Mouse (Mus musculus) layer of hippocampus, adult 2 months (tissue): Measurements from ENCODE around the gene Ppm1a. TPM values are rescaled to one million over a fixed set of nuclear protein-coding genes. Genes with fewer than 3 reads are reported as not detected.

Experiments used
- DNase-seq, 2 experiments: peaks; one replicate each; pipeline ENCODE4 v3.0.0; 2022; ENCODE audit warnings: low spot score in 2 of 2
- H3K27ac ChIP-seq: fragments of 200-600 bp; 2 replicates; pipeline ENCODE4 v1.8.1; 2022
- H3K4me3 ChIP-seq: fragments of 200-600 bp; 2 replicates; pipeline ENCODE4 v1.8.1; 2022; ENCODE audit warnings: mild to moderate bottlenecking
- CTCF ChIP-seq: fragments of 200-600 bp; conservative IDR thresholded peaks from 2 replicates; pipeline ENCODE4 v1.8.1; 2022; ENCODE audit warnings: antibody characterized with exemption, mild to moderate bottlenecking, moderate library complexity
- total RNA-seq, 2 experiments: library from RNA; stranded (reverse); gene quantifications; 2 replicates each; pipeline ENCODE4 v1.2.3; 2021

The Ppm1a gene
- total RNA-seq, 2 experiments from 2014 or later, result 244 to 254 TPM

GRCm38 (mm10) chr12:72748341-72748740 is 8.9 kb upstream of the Ppm1a start:
- DNase-seq, result no peak
- H3K4me3 ChIP-seq, result no peak overlapping the region
- TF ChIP-seq CTCF, result no peak
- H3K27ac ChIP-seq, result no peak overlapping the region

GRCm38 (mm10) chr12:72748841-72749240 is 8.4 kb upstream of the Ppm1a start:
- TF ChIP-seq CTCF, result no peak
- no peak overlapping the region for H3K27ac ChIP-seq
- no peak for DNase-seq
- no peak overlapping the region for H3K4me3 ChIP-seq

GRCm38 (mm10) chr12:72749500-72749899 is 7.8 kb upstream of the Ppm1a start:
- Histone ChIP-seq H3K27ac (no peak overlapping the region), H3K4me3 (no peak overlapping the region)
- DNase-seq, result no peak
- no peak for TF ChIP-seq CTCF

GRCm38 (mm10) chr12:72750016-72750415 is 7.2 kb upstream of the Ppm1a start:
- H3K4me3 ChIP-seq, result no peak overlapping the region
- no peak for DNase-seq
- TF ChIP-seq CTCF, result no peak
- no peak overlapping the region for H3K27ac ChIP-seq

- Histone ChIP-seq H3K4me3 (no peak overlapping the region), H3K27ac (no peak overlapping the region)
- no peak for TF ChIP-seq CTCF
- no peak for DNase-seq
Observed at GRCm38 (mm10) chr12:72750606-72751005, 6.6 kb upstream of the Ppm1a start.

- no peak for DNase-seq
- TF ChIP-seq CTCF, result no peak
- no peak overlapping the region for H3K4me3 ChIP-seq
- no peak overlapping the region for H3K27ac ChIP-seq
Observed at GRCm38 (mm10) chr12:72757596-72757995, 341 bp downstream of the Ppm1a start.

- DNase-seq, result no peak
Observed at GRCm38 (mm10) chr12:72759956-72760355, 2.7 kb downstream of the Ppm1a start.

GRCm38 (mm10) chr12:72760376-72761229 is 3.3 kb downstream of the Ppm1a start:
- no peak for TF ChIP-seq CTCF
- H3K4me3 ChIP-seq, result peak overlapping the region; percentile 96
- peak; percentile 91 to 94 for DNase-seq
- H3K27ac ChIP-seq, result peak overlapping the region; percentile 100

More at GRCm38 (mm10) chr12:72759956-72760355, 2.7 kb downstream of the Ppm1a start:
- Histone ChIP-seq H3K4me3 (peak overlapping the region; percentile 96), H3K27ac (peak overlapping the region; percentile 100)
- TF ChIP-seq CTCF, result no peak

- DNase-seq, result no peak
- Histone ChIP-seq H3K27ac (peak overlapping the region; percentile 100), H3K4me3 (peak overlapping the region; percentile 76)
- TF ChIP-seq CTCF, result no peak
Observed at GRCm38 (mm10) chr12:72761230-72761648, 4.0 kb downstream of the Ppm1a start.

- TF ChIP-seq CTCF, result no peak
- Histone ChIP-seq H3K27ac (peak overlapping the region; percentile 100), H3K4me3 (peak overlapping the region; percentile 76)
- peak; percentile 19 to 47 for DNase-seq
Observed at GRCm38 (mm10) chr12:72761649-72762261, 4.5 kb downstream of the Ppm1a start.

GRCm38 (mm10) chr12:72762502-72762901 is 5.2 kb downstream of the Ppm1a start:
- no peak for DNase-seq
- H3K27ac ChIP-seq, result peak overlapping the region; percentile 100; the same call in 1 of the 2 replicates
- peak overlapping the region; percentile 76 for H3K4me3 ChIP-seq
- no peak for TF ChIP-seq CTCF

GRCm38 (mm10) chr12:72763156-72763555 is 5.9 kb downstream of the Ppm1a start:
- TF ChIP-seq CTCF, result no peak
- Histone ChIP-seq H3K4me3 (peak overlapping the region; percentile 17; the same call in 1 of the 2 replicates), H3K27ac (no peak overlapping the region)
- DNase-seq, result no peak

GRCm38 (mm10) chr12:72767809-72768208 is 10.6 kb downstream of the Ppm1a start:
- TF ChIP-seq CTCF, result no peak
- Histone ChIP-seq H3K27ac (no peak overlapping the region), H3K4me3 (no peak overlapping the region)
- no peak for DNase-seq
